Mouse (Mus musculus): ENCODE measurements around the gene Inafm2.

Inafm2 gene

GRCm38 (mm10) chr2:118745232-118745884 is at the start of gene Inafm2:
Inafm2 (plus strand) TSS chr2:118745758.
- CTCF ChIA-PET = interaction anchor here (1.0 kb wide), 1 partner anchor 13 kb away, joined by 3 read pairs; no protein-coding TSS in a partner anchor

- CTCF ChIA-PET = interaction anchor here (0.7 to 1.6 kb wide), 4 partner anchors 26 to 205 kb away, joined by 3 to 18 read pairs (median 4); no protein-coding TSS in a partner anchor
These were observed 48.9 kb upstream of the Inafm2 start for GRCm38 (mm10) chr2:118696451-118697308.

GRCm38 (mm10) chr2:118697311-118697877 is 48.2 kb upstream of the Inafm2 start:
- CTCF ChIA-PET = interaction anchor here (0.7 to 1.3 kb wide), 2 partner anchors 33 to 205 kb away, joined by 4 to 18 read pairs; no protein-coding TSS in a partner anchor

GRCm38 (mm10) chr2:118697955-118698354 is 47.6 kb upstream of the Inafm2 start:
- CTCF ChIA-PET = interaction anchor here (0.7 kb wide), 1 partner anchor 9 kb away, joined by 3 read pairs; no protein-coding TSS in a partner anchor

- CTCF ChIA-PET = interaction anchor here (0.7 kb wide), 1 partner anchor 187 kb away, joined by 3 read pairs; no protein-coding TSS in a partner anchor
These were observed 45.1 kb upstream of the Inafm2 start for GRCm38 (mm10) chr2:118700179-118701062.

- CTCF ChIA-PET = interaction anchor here (0.7 kb wide), 1 partner anchor 61 kb away, joined by 4 read pairs; no protein-coding TSS in a partner anchor
These were observed 44.4 kb upstream of the Inafm2 start for GRCm38 (mm10) chr2:118701161-118701560.

GRCm38 (mm10) chr2:118701971-118702882 is 43.3 kb upstream of the Inafm2 start:
- CTCF ChIA-PET = interaction anchor here (0.7 to 1.2 kb wide), 3 partner anchors 57 to 231 kb away, joined by 3 to 5 read pairs (median 4); no protein-coding TSS in a partner anchor

- CTCF ChIA-PET = interaction anchor here (0.7 to 1.2 kb wide), 2 partner anchors 56 to 231 kb away, joined by 3 to 5 read pairs; no protein-coding TSS in a partner anchor
These were observed 42.4 kb upstream of the Inafm2 start for GRCm38 (mm10) chr2:118702883-118703761.

- CTCF ChIA-PET = no interaction called here
These were observed 41.4 kb upstream of the Inafm2 start, which contains the start of gene Ankrd63 for GRCm38 (mm10) chr2:118703913-118704730. Ankrd63 (minus strand) TSS chr2:118703963.

GRCm38 (mm10) chr2:118706436-118706835 is 39.1 kb upstream of the Inafm2 start:
- CTCF ChIA-PET = interaction anchor here (0.7 kb wide), 2 partner anchors 47 to 57 kb away, joined by 6 to 8 read pairs; no protein-coding TSS in a partner anchor

- CTCF ChIA-PET = no interaction called here
These were observed 37.1 kb upstream of the Inafm2 start for GRCm38 (mm10) chr2:118708472-118708871.

GRCm38 (mm10) chr2:118709655-118710221 is 35.8 kb upstream of the Inafm2 start:
- CTCF ChIA-PET = interaction anchor here (0.6 kb wide), 1 partner anchor 581 kb away, joined by 6 read pairs; no protein-coding TSS in a partner anchor

- CTCF ChIA-PET = interaction anchor here (0.5 to 1.0 kb wide), 2 partner anchors 55 to 307 kb away, joined by 3 read pairs; no protein-coding TSS in a partner anchor
These were observed 34.5 kb upstream of the Inafm2 start for GRCm38 (mm10) chr2:118711038-118711494.

- CTCF ChIA-PET = no interaction called here
These were observed 31.9 kb upstream of the Inafm2 start for GRCm38 (mm10) chr2:118713631-118714030.

GRCm38 (mm10) chr2:118714230-118714629 is 31.3 kb upstream of the Inafm2 start:
- CTCF ChIA-PET = interaction anchor here (0.6 kb wide), 1 partner anchor 9 kb away, joined by 5 read pairs; no protein-coding TSS in a partner anchor

- CTCF ChIA-PET = no interaction called here
These were observed 28.9 kb upstream of the Inafm2 start for GRCm38 (mm10) chr2:118716677-118717076.
